Mouse (Mus musculus) heart, postnatal 25 days (tissue): ENCODE measurements around the gene Zfp329. TPM values are rescaled to one million over a fixed set of nuclear protein-coding genes. Genes with fewer than 3 reads are reported as not detected.
A peak's percentile ranks its signal among the peaks of the same experiment; 100 is the strongest.
"Not testable (repeated sequence)": the region's sequence is repeated elsewhere in the genome, so short reads cannot be mapped to it uniquely, and the experiment has no call there.

Experiments
- DNase-seq: peaks from one replicate; pipeline ENCODE4 v3.0.0; 2022; ENCODE audit warnings: low spot score
- intact Hi-C: fragments of 180-260 bp; cut with DNase I; formaldehyde crosslinking; loops from one replicate; pipeline ENCODE4 v1.15.1; 2025
- total RNA-seq, 2 experiments: library from RNA; stranded (reverse); gene quantifications; 2 replicates each; pipeline ENCODE4 v1.2.3; 2021

The Zfp329 gene
- total RNA-seq: 1 to 10 TPM; 6.6 to 7.1 TPM

DNA sequence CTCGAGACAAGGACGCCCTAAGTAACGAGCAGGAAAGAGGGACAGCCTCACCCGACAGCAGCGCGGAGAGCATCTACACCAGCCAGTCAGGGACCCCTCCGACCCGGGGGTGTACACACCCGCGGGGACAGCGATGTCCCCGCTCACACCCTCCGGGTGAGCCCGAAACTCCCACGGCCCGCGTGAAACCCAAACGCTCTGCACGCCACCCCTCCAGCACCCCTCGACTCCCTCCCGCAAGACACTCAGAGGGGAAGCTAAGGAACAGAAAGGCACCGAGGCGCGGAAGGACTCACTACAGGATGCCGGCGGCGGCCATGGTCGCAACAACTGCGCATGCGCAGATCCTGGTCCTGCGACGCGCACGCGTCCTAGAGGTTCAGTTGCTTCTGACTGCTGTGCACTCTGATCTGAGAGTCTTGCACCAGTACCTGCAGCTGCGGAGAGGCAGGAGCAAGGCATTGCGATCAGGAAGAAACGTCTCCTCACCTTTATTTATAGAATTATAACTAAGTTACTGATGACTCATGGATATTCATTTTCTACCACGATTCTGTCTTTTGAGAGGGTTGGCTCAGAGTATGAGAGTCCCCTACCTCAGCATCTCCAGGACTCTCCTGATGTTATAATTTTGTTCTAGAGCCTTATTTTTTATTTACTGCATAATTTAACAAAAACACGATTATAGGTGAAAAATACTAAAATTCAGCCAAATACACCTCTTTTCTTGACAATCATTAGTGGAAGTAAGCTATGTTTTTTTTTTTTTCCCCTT is at the start of gene Zfp329:
Gene Zfp329 (minus strand): TSS at position 338 of the 775 bp plus-strand sequence.
- intact Hi-C loops: loop anchor here (2.0 kb wide), 2 partner anchors 16 kb away; partner anchors contain the start of genes Zfp110 and Zscan18
- DNase-seq: peak; percentile 82

DNA sequence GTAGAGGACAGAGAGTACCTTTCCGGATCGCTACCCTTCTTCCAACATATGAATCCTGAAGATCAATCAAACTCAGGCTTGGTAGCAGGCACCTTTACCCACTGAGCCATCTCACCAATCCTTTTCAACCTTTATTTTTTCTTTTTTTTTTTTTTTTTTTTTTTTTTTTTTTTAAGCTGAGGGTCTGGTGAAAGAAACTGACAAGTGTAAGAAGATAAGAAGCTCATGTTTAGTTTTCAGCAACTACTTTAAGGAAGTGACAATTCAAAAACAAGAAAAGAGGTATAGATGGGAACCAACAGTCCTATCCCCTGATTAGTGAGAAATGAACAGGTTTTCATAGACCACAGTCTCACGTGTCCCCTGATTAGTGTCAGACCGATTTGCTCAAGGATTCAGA is 17.1 kb upstream of the Zfp329 start:
- no peak for DNase-seq
- intact Hi-C loops: loop anchor here (2.0 to 5.0 kb wide), 2 partner anchors 17 to 47 kb away; partner anchors contain the start of genes Zfp128 and Zfp329

- no peak for DNase-seq
- intact Hi-C loops: loop anchor here (2.0 to 5.0 kb wide), 2 partner anchors 16 to 47 kb away; partner anchors contain the start of genes Zfp128 and Zfp329
Observed at GRCm38 (mm10) chr7:12835193-12835671, 16.6 kb upstream of the Zfp329 start.

- intact Hi-C loops: loop anchor here (2.0 to 5.0 kb wide), 3 partner anchors 16 to 357 kb away; partner anchors contain the start of genes Zfp128, Zfp329 and Zfp606
- peak; percentile 84 for DNase-seq
Observed at GRCm38 (mm10) chr7:12834162-12835120, 15.8 kb upstream of the Zfp329 start, which contains the start of gene Zfp110. TSS of gene Zfp110 (plus strand) at chr7:12834761.

- no peak for DNase-seq
- intact Hi-C loops: no loop called here
Observed at GRCm38 (mm10) chr7:12815566-12815965, 3.1 kb downstream of the Zfp329 start.

DNA sequence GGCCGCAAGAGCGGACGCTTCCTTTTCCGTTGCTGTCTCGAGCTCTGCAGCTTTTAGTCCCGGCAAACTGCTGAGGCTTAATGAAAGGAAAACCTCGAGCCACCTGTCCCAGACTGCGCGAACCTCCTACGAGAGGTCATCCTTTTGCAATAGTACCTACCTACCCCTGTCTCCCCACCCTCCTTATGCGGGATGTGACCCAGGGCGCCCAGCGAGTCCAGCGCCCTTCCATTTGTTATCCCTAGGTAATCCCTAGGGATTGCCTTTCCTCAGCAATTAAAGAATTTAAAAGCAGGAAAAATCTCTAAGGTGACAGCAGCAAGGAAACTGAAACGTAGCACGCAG is 15.0 kb downstream of the Zfp329 start:
- no peak for DNase-seq
- intact Hi-C loops: loop anchor here (2.0 to 10.0 kb wide), 2 partner anchors 15 to 171 kb away; partner anchors contain the start of genes Zfp329 and Zfp446

- intact Hi-C loops: loop anchor here (2.0 to 10.0 kb wide), 2 partner anchors 16 to 172 kb away; partner anchors contain the start of genes Zfp329 and Zfp446
- DNase-seq: peak; percentile 51
Observed at GRCm38 (mm10) chr7:12802866-12803726, 15.6 kb downstream of the Zfp329 start, which contains the start of gene Zscan18. TSS of gene Zscan18 (minus strand) at chr7:12803635.

DNA sequence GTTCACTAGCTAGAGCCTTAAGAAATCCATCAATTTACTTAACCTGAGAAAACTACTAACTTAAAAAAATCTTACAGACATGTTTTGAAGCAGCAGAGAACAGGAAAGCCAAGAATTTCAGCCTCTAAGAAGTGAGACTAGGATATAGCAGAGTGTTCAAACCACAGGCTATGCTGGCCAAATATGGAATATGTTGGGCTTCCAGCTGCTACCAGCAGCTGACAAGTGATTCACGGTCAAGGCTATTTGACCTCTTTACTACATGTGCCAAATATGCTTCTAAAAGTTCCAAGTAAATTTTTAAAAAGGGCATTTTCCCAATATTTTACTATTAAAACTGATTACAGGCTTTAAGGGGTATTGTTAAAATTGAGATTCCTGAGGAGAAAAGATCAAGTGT is 19.1 kb downstream of the Zfp329 start:
- intact Hi-C loops: loop anchor here (10.0 kb wide), 1 partner anchor 45 kb away; no protein-coding TSS in a partner anchor
- no peak for DNase-seq

DNA sequence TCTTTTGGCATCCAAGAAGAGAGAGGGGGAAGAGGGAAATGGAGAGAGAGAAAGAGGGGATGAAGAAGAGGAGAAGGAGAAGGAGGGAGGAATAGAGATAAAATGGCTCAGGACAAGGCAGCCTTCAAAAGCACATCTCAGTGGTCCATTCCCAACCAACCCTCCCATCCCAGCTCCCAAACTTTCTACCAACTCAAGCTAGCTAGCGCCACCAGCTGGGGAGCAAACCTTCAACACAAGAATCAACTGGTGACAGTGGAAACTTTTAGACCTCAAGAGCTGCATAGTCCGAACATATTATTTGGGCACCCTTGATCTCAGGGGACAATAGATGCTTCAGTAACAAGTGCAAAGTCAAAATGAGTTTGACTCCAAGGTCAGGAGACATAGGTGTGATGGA is 20.7 kb downstream of the Zfp329 start:
- DNase-seq: no peak
- intact Hi-C loops: loop anchor here (10.0 kb wide), 1 partner anchor 47 kb away; no protein-coding TSS in a partner anchor

DNA sequence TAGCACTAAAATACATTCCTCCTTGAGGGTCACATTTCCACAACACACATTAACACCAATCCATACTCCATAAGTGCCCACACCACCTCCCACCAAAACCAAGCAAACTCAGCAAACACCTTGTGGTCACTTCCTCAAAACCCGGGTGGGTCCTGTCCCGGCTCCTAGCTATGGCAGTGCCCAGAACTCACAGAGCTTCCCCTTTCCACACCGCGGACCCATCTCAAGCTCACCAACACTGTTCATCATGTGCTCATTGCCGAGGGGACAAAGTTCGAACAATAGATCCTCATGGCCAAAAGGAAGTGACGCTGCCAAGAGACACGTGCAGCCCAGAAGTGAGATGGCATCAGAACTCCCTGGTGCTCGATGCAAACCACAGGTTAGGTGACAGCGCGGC is 26.0 kb downstream of the Zfp329 start:
- DNase-seq: not testable (repeated sequence)
- intact Hi-C loops: loop anchor here (10.0 kb wide), 1 partner anchor 52 kb away; no protein-coding TSS in a partner anchor

DNA sequence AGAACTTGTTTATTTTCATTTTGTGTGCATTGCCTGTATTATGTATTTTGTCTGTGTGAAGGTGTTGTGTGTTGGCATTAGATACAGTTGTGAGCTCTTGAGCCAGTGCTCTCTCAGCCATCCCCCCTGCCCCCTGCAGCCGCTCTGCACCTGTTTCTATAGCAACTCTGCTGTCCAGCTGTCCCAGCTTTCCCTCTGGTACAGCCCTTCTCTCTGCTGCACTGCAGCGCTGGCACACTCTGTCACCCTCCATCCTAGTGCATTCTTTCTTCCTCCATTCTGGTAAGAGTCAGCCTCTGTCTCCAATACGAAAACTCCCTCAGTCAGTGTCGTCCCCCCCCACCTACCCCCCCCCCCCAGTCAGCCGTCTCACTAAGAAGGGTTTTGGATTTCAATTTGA is 30.6 kb downstream of the Zfp329 start:
- DNase-seq: no peak
- intact Hi-C loops: no loop called here

DNA sequence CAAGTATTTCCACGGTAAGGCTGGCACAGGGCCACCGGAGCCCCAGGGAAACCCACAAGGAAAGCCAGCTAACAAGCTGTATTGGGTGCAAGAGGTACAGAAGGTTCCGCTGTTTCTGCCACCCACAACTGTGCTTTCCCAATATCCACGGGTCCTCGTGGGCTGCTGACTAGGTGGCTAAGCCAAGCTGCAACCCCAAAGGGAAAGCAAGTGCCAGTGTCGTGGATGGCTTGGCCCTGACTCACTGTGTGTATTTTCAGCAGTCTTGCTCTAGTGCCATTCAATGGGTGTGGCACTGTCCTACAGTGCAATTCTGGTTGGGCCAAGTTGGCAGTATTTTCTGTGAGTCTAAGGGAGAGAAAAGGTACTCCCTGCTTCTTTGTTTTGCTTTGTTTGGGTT is 31.3 kb downstream of the Zfp329 start:
- DNase-seq: no peak
- intact Hi-C loops: no loop called here

- peak; percentile 61 for DNase-seq
- intact Hi-C loops: no loop called here
Observed at GRCm38 (mm10) chr7:12780151-12780830, 38.4 kb downstream of the Zfp329 start.

GRCm38 (mm10) chr7:12779782-12780150 is 38.9 kb downstream of the Zfp329 start:
- no peak for DNase-seq
- intact Hi-C loops: no loop called here

- no peak for DNase-seq
- intact Hi-C loops: no loop called here
Observed at GRCm38 (mm10) chr7:12779141-12779540, 39.5 kb downstream of the Zfp329 start.

- intact Hi-C loops: no loop called here
- DNase-seq: peak; percentile 9
Observed at GRCm38 (mm10) chr7:12774606-12775005, 44.1 kb downstream of the Zfp329 start.

DNA sequence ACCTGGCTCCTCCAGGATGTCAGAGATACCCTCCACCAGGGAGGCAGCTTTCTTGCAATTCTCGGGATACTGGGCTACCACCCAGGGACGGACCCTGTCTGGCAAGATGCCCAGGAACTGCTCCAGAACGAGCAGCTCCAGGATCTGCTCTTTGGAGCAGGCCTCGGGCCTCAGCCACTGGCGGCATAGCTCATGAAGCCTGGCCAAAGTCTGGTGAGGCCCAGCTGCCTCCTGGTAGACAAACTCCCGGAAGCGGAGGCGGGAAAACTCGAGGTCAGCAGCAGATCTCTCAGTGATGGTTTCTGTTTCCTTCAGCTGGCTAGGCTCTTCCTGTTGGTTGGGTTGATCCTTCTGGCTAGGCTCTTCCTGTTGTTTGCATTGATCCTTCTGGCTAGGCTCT is 44.5 kb downstream of the Zfp329 start:
- intact Hi-C loops: no loop called here
- DNase-seq: no peak
